Mouse (Mus musculus): ENCODE measurements around the gene Arid4a.
"Not testable (repeated sequence)": the region's sequence is repeated elsewhere in the genome, so short reads cannot be mapped to it uniquely, and the experiment has no call there.

Arid4a gene

DNA sequence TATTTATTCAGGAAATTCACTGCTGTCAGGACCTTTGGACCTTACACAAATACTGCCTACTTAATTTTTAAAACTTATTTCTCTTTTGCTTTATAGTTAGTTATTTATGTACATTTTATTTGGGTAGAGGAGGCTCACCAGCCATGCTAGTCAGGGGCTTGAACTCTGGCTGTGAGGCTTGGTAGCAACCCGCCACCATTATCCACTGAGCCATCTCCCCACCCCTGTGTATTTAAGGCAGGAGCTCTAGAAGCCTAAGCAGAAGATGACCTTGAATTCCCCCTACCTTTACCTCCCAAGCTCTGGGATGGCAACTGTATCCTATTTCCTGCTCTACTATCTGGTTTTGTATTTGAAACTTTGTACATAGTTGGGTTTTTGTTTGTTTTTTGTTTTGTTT lies 37.7 kb downstream of the Arid4a start:
- DNase-seq (ENCODE audit: low spot score): no peak

DNA sequence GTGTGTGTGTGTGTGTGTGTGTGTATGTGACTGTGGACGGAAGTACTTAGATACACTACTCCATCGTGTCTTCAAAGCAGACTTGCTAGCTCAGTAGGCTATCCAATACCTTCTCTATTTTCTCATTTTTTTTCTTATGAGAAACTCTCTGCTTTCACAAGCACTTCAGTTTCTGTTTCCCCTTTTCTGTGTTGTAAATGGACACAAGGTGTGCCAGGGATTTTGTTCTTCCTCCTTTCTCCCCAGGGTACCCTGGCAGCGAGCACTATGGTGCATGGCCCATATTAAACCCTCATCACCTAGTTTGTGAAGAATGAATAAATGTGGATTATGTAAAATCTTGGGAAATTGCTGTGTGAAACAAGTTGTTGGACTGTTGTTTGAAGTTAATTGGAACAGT lies 39.7 kb downstream of the Arid4a start:
- no peak for DNase-seq (ENCODE audit: low spot score)

DNA sequence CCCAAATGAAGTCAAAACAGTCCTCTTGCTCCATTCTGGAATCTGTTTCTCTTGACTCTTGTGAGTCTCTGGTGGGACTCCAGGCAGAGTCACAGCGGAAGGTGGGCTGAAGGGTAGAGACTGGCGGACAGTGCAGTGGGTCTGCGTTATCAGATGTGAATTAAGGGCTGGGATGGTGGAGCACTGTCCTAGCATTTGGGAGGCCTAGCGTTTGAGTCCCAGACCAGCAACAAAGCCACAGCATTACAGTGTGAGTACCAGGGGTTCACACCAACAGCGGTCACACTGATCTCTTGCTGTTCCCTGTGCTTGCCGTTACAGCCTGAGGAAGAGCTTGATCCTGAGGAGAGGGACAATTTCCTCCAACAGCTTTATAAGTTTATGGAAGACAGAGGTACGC lies 44.0 kb downstream of the Arid4a start:
- DNase-seq (ENCODE audit: low spot score): no peak

DNA sequence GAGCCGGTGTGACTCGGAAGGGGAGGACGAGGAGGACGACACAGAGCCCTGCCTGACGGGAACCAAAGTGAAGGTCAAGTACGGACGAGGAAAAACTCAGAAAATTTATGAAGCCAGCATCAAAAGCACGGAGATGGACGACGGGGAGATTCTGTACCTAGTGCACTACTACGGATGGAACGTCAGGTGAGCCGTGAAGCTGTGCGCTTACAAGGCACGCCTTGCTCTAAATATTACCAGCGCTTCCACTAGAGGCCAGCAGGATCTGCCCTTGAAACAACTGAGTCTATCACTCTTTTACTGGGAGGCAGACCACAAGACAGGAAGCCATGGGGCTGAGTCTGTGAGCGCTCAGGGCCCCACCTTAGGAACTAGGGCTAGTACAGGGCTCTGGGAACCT lies 54.1 kb downstream of the Arid4a start:
- DNase-seq (ENCODE audit: low spot score): no peak

DNA sequence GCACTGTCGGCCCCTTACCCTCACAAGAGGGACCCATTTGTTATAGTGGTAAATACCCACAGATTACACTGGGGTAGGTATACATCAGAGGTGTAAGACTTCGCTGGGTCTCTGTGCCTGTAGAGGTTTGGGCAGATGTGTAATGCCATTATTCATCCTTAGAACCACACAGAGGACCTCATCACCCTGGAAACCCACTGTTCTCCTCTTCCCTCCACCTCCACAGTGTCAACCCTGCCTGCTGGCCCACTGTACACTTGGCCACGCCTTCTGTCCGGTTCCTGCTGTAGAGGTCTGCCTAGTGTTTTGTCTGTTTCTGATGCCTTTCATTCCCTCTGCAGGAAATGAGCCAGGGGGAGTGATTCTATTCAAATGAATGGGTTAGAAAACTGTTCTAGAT lies 56.3 kb downstream of the Arid4a start:
- no peak for DNase-seq (ENCODE audit: low spot score)

DNA sequence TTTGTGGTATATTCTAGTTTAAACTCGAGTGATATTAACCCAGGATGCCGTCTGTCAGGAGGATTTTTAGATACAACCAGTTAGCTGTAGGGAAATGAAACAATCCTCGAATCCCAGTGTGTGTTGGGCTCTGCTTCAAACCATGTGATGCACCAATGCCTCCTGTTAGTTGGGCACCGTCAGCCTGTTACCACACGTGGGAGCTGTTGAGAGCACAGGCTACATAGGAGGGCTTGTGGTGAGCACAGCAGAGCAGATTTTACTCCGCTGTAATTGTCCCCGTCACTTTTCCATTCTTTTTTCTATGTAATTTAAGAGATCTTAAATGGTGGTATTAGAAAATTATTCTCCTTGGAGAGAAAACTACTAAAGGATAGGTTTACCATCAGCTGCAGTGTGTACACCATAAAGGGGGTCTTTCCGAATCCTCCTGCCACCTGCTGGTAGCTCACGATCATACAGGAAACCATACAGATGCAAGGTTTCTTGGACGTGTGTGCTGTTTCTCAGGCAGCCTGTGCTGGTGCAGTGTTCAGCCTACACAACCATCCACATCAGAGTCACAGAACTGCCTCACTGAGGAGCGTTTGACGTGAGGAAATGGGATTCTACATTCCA lies 57.4 kb downstream of the Arid4a start:
- DNase-seq (ENCODE audit: low spot score): peak; percentile 50

DNA sequence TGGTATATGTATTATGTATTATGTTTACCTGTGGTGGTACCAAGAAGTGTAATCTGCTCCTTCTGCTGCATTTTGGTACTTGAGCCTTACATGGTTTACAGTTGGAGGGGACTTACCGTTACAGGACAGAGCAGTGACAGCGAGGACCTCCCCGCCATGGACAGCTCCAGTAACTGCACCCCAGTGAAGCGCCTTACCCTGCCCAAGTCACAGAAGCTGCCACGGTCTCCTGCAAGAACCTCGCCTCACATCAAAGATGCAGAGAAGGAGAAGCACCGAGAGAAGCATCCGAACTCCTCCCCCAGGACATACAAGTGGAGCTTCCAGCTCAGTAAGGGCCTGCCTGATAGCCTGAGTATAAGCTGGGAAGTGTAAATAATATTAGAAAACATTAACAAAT lies 70.5 kb downstream of the Arid4a start:
- no peak for DNase-seq (ENCODE audit: low spot score)

DNA sequence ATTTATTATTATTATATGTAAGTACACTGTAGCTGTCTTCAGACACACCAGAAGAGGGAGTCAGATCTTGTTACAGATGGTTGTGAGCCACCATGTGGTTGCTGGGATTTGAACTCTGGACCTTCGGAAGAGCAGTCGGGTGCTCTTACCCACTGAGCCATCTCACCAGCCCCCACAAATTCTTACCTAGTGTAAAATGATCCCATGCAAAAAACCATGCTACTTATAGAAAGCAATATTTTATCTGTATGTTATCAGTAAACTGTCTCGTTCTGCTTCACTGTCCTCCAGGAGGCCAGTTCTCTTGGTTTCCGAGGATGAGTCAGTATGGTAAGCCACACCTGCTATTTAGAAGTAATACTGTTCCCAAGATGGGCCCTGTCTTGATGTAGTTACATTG lies 88.5 kb downstream of the Arid4a start:
- DNase-seq (ENCODE audit: low spot score): not testable (repeated sequence)

DNA sequence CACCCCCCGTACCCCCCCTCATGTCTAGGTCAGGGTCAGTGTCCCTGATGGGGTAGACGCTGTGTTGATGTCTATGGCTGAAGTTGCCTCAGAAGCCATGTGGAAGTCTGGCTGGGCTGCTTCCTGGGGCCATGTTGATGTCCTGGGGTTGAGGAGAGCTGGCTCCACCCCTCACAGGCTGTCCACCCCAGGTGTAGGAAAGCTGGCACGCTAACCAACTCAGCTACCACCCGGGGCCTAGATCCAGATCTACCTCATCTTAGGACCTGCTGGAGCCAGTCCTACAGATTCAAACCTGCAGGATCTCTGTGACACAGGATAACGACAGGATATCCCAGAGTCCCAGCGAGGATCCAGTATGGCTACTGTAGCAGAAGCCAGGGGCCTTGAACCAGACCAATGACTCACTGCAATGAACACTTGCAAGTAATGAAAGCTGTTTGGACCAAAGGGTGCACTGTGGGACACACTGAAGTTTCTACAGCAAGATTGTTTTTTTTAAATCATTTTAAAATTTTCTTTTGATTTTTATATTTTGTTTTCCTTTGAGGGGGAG lies 91.5 kb downstream of the Arid4a start:
- DNase-seq (ENCODE audit: low spot score): no peak

DNA sequence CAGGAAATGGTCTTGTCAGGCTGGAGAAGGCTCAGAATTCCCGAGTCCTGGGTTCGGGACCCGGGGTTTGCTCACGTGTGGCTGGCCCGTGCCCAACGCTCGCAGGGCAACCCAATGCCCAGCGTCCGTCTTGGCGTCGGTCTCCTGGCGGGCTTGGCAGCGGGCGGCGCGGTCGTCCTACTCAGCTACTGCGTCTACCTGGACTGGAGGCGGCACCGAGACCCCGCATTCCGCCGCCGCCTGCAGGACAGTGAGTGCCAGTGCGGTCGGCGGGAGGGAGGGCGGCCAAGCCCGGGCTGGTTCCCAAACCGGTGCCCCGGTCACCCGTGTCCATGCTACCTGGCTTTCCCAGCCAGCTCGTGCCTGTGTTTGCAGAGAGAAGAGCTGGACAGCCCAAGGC lies 95.5 kb downstream of the Arid4a start, which contains the start of gene Tomm20l:
Gene Tomm20l, plus strand, starts transcription at position 98 of the 400 bp plus-strand sequence.
- no peak for DNase-seq (ENCODE audit: low spot score)

DNA sequence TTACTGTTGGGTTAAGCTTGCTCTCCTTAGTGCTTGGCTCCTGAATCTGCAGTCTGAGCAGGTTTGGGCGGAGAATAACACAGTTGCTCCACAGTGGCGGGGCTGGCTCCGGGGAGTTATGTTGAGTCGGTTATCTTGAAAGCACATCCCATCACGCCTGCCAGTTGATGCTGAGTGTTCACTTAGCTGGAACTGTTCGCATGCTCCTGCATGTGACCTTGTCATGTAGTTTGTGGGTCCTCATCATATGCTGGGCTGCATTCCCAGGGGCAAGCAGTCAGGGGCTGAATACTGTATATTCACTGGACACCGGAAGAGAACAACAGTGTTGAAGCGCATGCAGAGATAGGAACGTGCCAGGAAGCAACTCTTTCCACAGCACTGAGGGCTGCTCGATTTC lies 97.3 kb downstream of the Arid4a start:
- no peak for DNase-seq (ENCODE audit: low spot score)

DNA sequence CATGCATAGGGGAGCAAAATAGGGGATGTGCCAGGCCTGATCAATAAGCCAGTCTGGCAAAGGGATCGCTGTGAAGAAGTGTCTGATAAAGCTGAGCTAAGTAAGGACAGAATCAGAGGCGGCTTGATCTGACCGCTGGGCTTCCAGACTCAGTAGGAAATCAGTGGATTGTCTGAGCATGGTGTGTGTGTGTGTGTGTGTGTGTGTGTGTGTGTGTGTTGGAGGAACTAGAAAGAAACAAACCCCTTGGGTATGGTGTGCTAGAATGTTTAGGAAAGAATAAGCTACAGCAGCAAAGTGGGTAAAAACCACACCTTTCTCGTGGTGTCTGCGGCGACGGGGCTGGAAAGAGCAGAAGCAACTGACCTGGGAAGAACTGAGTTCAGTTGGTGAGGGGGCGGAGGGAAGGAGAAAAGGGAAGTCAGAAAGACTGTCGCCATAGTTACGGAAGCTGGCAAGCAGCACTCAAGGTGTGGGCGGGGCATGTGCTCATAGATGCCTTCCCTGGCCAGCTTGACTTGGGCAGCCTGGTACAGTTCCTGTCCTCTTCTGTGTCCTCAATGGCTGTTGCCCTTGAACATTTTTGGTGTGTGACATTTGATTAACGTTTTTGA lies 98.0 kb downstream of the Arid4a start:
- peak; percentile 44 for DNase-seq (ENCODE audit: low spot score)

DNA sequence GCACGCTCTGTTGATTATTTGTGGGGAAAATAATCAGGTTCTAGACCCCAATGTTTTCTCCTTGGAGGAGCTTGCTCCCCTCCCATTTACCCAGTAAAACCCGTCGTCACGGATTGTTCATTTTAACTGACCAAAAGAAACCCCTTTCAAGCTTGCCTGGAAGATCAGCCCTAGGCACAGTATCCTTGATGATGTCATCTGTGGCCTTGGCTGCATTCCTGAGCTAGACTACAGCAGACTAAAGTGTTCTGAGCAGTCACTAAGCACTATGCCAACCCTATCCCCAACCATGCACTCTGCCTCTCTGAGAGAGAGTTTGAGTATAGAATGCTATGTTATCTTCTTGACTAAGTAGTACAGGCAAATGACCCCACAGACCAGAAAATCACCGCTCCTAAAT lies 100.6 kb downstream of the Arid4a start:
- no peak for DNase-seq (ENCODE audit: low spot score)

DNA sequence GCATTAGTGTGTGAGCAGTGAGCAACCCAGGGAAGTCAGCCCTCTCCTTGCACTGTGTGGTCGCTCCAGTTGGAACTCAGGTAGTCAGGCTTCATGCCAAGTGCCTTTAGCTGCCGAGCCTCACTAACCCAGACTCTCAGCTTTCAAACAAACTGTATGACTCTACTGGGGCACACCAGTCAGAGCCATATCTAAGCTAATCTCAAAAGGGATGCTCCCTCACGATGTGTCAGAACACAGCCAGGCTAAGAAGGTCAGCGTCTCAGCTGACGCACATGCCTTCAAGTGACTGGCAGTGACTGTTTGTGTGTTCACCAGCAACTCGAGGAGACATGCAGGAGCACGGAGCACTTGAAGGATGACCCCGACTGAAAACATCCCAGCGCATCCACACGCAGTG lies 106.9 kb downstream of the Arid4a start:
- no peak for DNase-seq (ENCODE audit: low spot score)

DNA sequence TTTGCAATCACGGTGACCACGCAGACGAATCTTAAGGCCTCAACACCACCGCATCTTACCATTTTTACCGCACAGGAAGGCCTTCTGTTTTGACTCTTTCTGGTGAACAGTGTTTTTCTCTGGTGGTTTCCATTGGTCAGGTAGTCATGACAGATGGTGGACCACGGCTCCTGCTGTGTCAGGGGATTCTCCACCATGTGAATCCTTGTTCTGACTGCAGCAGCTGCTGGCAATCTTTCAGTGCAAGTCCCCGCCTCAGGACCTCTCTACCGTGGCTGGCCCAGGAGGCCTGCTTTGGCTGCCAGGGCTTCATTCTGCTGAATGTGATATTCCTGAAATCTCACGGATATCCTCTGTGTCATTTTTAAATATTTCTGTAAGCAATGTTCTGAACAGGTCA lies 107.5 kb downstream of the Arid4a start:
- no peak for DNase-seq (ENCODE audit: low spot score)

DNA sequence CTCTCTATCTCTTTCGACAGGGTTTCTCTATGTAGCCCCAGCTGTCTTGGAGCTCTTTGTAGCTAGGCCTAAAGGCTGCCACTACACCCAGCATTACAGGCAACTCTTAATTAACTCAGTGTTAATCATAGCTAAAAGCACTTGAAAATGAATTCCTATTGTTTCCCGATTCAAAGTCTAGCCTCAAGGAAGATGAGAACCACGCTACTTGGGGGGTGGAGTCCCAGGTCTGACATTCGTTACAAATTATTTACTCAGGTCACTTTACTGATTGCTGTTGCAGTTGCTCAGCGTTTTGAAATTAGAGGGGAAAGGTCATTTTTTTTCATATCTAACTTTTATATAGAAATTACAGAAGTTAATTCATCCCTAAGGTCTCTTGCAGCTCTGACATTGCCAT lies 119.8 kb downstream of the Arid4a start:
- no peak for DNase-seq (ENCODE audit: low spot score)

DNA sequence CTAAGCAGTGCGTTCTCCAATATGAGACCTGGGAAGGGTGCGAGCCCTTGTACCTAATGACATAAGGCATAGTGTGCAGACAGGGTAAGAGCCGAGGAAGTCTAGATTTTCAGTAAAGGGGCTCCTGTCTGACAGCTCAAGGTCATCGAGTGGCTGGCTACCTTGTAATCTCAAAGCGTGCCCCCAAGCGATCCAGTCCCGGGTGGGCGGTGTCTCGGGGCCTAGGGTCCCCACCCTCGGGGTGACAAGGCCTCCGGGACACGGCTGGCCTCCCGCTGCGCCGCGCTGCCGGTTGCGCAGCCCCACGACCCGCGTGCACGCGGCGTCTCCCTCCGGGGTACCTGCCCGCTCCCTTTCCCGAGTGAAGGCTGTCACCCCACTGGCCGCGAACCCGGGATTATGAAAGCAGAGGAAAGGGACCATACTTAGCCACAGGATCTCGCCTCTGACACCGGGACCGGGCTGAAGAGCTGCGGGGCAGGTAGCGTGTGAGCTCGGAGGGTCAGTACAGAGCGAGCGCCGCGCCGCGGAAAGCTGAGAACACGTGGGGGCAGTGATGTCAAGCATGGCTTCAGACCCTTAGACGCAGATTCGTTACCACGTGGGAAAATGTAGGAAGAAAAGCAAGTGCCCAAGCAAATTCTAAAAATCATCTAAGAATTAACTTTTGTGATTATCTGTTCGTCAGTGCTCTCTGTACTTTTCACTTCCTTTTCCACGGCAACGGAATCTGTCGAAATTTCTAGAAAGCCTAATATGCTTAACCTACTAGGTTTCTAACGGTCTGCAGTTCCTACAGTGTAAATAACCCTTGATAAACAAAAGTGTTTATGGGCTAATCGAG lies 120.6 kb downstream of the Arid4a start, which contains the start of the genes Timm9 and 2700049A03Rik:
Gene Timm9, minus strand, starts transcription at position 555 of the 844 bp plus-strand sequence.
Gene 2700049A03Rik, plus strand, starts transcription at position 719 of the 844 bp plus-strand sequence.
- peak; percentile 87 for DNase-seq (ENCODE audit: low spot score)

DNA sequence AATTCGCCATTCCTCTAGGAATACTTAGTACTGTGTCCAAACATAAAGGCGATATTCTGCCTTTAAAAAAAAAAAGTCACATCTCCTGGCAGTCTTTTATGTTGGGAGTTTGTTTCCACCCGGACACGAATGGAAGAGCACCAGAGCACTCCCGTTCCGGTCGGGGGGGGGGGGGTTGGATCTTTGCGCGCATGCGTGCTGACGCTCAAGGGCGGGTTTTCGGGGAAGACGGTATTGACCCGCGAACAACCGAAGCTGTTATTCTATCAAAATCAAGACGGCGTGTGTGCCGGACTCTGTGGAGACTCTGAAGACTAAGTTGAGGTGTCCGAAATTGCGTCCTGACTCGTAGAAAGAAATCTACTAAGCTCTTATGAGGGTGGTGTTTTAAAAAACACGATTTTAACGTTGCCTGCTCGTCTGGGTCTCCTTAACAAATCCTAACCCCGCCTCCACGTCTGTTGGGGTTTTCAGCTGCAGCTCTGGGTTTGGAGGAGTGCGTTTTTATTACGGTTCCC lies 121.2 kb downstream of the Arid4a start:
- DNase-seq (ENCODE audit: low spot score): peak; percentile 52

DNA sequence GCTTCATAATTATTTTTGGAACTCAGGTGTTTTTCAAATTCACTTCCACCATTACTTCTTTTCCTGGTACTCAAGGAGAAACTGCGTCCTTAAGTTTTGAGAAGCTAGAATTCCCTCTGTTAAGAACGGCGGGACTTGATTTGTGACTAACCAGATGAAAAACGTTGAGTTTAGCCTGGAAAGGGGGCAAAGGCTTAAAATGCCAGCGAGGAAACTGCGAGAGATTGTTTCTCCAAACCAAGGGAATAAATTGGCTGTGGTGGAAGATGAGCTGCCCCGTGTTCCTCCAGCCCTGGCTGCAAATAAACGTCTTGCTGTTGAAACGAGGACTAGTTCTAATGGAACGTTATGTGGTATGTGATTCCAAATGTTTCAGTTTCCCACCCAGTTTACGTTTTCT lies 121.9 kb downstream of the Arid4a start:
- no peak for DNase-seq (ENCODE audit: low spot score)

DNA sequence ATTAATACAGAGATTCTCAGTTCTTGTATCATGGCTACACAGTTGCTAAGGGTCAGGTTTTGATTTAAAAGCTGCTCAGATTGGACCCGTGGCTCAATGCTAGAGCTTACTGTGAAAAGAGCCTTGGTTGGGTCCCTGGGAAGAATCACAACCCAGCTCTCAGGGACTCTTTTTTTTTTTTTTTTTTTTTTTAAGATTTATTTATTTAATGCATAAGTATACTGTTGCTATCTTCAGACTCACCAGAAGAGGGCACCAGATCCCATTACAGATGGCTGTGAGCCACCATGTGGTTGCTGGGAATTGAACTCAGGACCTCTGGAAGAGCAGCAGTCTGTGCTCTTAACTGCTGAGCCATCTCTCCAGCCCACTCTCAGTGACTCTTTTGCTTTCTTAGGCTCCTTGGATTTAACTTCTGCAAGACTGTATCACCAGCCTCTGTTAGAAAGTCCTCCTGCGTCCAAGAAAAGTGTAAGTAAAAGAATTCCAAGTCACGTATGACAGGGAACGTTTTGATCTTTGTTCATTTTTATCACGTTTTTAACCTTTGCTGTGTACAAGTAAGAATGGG lies 123.6 kb downstream of the Arid4a start:
- DNase-seq (ENCODE audit: low spot score): no peak

DNA sequence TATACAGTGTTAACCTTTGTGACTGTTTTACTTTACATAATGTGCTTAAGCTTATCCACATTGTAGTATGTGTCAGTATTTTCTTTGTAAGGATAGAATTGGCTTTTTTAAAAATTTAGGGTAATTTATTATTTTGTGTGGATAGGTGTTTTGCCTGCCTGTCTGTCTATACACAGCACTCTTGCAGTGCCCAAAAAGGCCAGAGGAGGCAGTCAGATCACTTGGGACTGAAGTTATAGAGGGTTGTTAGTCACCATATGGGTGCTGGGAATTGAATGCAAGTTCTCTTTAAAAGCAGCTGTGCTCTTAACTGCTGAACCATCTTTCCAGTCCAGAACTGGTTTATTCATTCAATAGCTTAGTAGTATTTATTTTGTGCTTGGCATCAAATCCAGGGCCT lies 125.4 kb downstream of the Arid4a start:
- no peak for DNase-seq (ENCODE audit: low spot score)

DNA sequence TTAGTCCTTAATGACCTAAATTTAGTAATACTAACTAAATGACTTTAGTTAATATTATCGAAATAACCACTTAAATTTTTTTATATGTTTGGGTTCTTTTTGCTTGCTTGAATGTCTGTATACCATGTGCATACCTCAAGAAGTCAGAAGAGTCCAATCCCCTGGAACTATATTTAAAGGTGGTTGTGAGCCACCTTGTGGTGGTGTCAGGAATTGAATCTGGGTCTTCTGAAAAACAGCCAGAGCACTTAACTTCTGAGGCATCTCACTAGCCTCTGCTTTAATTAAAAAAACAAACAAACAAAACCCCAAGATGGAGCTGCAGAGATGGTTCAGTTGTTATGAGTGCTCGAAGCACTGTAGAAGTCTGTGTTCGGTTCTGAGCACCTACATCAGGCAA lies 131.9 kb downstream of the Arid4a start:
- DNase-seq (ENCODE audit: low spot score): peak; percentile 44

All from layer of hippocampus, adult 9-10 months (tissue).